Mouse (Mus musculus) left cerebral cortex, adult 9 months (tissue): ENCODE measurements around the gene Gm47996.
A peak's percentile ranks its signal among the peaks of the same experiment; 100 is the strongest.

Source experiments
- DNase-seq, 2 experiments: peaks; one replicate each; pipeline ENCODE4 v3.0.0; 2022; ENCODE audit warnings: low spot score in 2 of 2

The Gm47996 gene

DNA sequence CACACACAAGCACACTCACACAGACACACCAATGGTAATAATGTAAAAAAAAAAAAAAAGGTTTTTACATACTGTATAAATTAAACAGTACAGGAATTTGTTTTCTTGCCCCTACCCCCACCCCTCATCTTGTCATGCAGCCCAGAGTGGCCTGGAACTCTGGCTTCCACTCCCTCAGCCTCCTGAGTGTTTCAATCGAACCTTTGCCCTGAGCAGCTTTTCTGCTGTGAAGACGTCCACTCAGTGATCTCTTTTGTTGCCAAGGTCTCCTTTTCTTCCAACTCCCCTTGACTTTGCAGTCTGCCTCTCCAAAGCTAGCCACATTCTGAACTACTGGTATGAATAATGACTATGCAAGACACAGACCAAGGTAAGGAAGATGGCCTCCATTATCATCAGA is 35.9 kb downstream of the Gm47996 start:
- DNase-seq: no peak

DNA sequence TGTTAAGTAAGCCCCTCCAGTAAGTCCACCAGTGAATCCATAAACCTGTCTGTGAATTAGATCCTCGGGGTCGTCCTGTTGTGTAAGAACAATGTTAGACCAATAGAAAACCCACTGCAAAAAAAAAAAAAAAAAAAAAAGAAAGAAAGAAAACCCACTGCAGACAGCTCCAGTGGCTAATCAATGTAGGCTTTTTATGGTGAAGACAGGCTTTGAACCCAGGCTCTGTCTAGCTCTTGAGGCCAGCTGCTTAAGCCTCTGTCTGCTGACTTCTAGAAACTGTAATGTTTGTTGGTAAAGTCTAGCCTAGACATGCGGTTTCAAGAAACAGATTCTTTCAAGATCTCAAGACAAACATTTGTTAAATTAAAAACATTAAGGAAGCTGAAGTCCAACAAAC is 40.2 kb downstream of the Gm47996 start:
- no peak for DNase-seq

DNA sequence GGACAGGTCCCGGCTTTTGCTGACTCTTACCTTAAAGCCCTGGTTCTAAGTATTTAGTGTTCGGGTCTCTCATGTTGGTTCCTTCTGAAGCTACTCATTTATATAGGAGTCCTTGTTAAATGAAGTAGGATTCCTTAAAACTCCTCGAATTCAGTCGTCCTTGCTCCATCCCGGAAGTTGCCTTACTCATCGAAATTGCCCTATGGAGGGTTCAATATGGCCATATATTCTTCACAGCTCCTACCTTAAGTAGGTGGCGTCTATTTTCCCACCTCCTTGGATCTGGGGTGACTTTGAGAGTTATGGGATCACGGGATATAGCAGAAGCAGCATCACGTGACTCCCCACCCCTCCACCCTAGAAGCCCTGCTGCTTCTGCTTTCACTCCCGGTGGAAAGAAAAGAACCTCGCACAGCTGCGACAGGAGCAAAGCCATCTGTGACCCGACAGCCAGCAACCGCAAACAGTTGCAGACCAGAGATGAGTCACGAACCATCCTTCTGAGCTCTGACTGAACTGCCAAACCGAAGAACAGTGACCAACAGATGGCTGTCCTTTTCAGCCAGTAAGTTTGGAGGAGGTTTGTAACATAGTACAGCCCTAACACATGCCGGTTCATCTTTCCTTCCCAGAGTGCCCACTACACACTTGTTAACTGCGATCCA is 40.7 kb downstream of the Gm47996 start:
- DNase-seq: peak; percentile 75 to 80

DNA sequence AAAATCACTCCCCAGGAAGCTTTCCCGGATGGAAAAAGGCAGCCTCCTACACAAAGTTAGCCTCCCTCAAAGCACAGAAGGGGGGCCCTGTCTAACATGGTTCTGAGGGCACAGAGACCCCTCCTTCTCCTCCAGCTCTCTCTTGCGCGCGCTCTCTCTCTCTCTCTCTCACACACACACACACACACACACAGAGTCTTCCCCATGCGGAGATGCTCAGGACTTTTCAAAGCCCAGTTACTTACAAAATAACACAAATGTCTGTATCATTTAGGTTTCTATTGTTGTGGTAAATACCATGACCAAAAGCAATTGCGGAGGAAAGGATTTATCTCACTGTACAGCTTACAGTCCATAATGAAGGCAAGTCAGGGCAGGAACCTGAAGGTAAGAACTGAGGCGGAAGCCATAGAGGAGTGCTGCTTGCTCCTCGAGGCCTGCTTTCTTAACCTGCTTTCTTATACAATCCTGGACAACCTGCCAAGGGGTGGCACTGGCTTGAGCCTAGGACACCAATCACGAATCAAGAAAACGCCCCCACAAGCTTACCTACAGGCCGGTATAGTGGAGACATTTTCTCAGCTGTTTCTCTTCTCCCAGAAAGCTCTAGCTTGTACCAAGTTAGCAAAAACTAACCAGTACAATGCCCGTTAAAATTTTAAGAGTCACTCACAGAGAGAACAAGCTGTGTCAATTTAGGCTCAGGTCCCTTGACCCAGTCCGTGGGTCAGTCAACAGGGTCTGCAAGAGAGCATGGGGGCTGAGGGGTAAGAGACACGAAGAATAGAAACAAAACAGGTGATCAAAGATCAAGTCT is 41.5 kb downstream of the Gm47996 start:
- DNase-seq: no peak

DNA sequence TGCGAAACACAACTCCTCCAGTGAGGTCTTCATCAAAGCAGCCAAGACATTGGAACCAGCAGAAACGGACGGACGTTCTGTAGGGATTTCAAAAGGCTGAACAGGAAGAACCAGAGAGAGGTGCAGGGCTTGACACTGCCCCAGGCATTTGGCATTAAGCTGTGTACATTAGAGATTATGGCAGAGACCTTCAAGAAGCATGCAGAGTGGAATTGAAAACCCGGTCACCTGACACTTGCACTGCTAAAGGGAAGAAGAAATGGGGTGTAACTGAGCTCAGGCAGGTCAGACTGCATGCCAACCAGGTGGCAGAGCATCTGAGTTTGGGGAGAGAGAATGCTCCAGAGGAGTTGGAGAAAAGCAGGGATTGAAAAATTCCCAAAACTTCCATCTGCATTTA is 45.5 kb downstream of the Gm47996 start:
- no peak for DNase-seq

DNA sequence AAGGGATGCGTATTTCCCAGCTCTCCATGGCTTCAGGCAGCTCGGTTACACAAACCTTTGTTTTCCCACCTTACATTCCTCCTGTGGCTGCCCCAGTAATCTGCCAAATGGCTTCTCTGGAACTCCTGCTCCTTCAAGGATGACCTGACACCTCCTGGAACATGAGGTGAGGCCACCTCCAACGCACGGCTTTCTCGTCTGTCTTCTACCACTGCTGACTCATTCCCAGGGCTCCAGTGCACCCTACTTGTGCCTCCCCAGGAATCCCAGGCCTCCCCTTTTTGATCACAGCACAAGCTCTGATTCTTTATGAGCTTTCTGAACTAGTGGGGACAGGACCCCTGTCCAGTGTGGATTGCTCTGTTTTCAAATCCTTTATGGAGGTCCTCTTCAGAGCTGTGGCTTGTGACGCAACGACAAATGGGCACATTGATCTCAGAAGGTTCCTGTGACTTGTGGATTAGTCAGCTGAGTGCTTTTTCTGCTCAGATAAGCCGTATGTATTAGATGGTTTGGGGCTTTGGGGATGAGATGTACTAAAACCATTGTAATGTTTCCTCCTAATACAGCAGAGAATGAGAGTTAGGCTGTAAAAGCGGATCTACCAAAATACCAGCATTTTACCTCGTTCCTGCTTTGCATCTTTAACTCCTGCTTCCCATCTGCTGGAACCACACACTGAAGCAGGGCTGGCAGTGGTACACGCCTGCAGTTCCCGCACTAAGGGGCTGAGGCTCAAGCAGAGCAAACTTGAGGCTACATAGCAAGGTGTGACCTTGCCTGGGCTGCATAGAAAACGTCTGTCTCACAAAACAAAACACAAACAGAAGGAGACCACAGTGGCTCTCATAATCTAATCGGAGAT is 48.4 kb downstream of the Gm47996 start:
- no peak for DNase-seq

DNA sequence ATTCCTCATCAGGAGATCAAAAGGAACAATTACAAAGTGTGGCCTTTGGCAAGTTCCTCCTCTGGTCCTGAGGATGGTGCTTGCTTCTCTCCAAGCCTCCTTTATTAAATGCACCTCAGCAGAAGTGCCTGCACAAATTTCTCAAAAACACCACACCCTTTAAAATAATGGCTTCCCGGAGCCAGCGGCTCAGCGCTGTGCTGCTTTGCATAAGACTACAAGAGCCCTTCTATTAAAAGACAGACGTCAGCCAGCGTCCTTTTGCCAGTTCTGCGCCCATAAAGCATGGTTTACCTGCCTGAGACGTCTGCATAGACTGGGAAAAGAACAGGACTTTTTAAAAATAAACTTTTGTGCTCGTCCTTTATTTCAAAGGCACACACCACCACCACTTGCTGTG is 49.1 kb downstream of the Gm47996 start:
- no peak for DNase-seq
